Mouse (Mus musculus) liver, embryonic 13.5 days (tissue): ENCODE measurements around the gene D10Wsu102e. TPM values are rescaled to one million over a fixed set of nuclear protein-coding genes. Genes with fewer than 3 reads are reported as not detected.

ENCODE experiments used
- polyA plus RNA-seq: library from polyadenylated mRNA; unstranded; fragments of >200 nt; fragmentation: Nextera tagmentation; extraction: Ambion mirVana; gene quantifications from 2 replicates; pipeline ENCODE4 v1.2.1, GENCODE M21; 2015

Gene D10Wsu102e
- polyA plus RNA-seq, 1 experiment from 2014 or later = 0.28 TPM

Other genes starting within 250 kb of the D10Wsu102e start
- gene Slc41a2, start 22.3 kb upstream of the D10Wsu102e start, polyA plus RNA-seq = 0.07 and 0.17 TPM in 2 replicates
- gene Aldh1l2, start 173.9 kb downstream of the D10Wsu102e start, polyA plus RNA-seq = 0.16 and 0.24 TPM in 2 replicates
- 11.2 and 18.2 TPM in 2 replicates for gene Washc4, start 183.5 kb downstream of the D10Wsu102e start, polyA plus RNA-seq